Mouse (Mus musculus) urinary bladder, adult 18-20 months (tissue): ENCODE data around the gene Prkn.
A peak's percentile ranks its signal among the peaks of the same experiment; 100 is the strongest.

Source experiments
- DNase-seq, 2 experiments: peaks; one replicate each; pipeline ENCODE4 v3.0.0; 2022; ENCODE audit warnings: low spot score in 2 of 2, mixed read lengths in 2 of 2

The Prkn gene

DNA sequence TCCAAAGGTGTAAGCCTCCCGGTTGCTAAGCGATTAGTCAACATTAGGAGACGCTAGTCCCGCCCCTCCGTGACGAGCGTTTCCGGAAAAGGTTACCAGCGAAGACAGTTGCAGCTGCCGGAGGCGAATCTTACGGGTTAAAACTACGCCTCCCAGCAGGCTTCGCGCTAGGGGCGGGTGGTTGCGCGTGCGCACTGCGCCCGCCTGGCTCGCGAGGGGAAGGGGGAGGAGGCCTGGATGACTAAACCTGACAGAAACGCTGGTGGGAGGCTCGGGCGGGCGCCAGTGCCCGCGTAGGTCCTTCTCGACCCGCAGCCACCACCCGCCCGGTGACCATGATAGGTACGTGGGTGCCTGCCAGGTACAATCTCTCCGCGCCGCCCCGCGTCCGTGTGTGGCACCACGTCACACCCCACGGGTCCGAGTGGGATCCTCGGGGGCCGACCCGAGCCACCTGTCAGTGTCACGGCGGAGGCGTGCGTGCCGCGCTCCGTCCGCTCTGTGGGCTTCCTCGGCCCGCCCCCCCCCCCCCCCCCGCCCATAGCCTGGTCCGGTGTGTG, at the start of gene Prkn, which contains the start of gene Pacrg:
Gene Prkn (plus strand): TSS at position 237 of the 560 bp plus-strand sequence.
Gene Pacrg (minus strand): TSS at position 164 of the 560 bp plus-strand sequence.
- DNase-seq: peak; percentile 90 to 98

DNA sequence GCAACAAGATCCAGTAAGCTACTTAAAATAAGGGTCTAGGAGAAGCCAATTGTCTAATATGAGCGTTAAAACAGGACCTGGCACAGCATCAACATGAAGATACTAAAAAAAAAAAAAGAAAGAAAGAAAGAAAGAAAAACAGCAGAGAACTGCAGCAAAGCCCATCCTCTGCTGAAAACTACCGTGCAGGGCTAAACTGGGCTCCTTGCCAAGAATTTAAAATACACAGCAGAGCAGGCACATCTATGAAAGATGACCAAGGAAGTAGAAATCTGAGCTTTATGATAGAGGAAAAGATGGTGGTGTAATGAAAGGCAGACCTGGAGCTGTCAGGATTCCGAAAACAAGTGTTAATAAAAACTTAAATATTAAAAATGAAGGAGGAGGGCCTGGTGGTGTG, 48.5 kb upstream of the Prkn start:
- no peak for DNase-seq

DNA sequence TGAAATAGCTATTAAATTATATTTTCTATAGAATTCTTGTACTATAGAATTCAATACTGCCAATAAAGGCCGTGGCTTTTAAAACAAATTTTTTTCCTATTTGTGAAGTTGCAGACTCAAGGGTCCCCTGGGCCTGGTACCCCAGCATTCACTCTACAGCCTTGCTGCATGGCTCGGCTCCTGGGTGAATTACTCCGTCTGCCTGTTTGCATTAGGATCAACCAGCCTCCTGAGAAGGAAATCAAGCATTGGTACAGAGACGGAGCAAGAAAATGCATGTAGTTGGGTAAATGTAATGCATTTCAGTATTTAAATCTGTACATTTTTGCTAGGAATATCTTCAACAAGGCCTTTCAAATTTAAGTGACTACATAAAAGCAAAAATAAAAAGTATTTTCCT, 33.5 kb upstream of the Prkn start:
- DNase-seq: no peak

DNA sequence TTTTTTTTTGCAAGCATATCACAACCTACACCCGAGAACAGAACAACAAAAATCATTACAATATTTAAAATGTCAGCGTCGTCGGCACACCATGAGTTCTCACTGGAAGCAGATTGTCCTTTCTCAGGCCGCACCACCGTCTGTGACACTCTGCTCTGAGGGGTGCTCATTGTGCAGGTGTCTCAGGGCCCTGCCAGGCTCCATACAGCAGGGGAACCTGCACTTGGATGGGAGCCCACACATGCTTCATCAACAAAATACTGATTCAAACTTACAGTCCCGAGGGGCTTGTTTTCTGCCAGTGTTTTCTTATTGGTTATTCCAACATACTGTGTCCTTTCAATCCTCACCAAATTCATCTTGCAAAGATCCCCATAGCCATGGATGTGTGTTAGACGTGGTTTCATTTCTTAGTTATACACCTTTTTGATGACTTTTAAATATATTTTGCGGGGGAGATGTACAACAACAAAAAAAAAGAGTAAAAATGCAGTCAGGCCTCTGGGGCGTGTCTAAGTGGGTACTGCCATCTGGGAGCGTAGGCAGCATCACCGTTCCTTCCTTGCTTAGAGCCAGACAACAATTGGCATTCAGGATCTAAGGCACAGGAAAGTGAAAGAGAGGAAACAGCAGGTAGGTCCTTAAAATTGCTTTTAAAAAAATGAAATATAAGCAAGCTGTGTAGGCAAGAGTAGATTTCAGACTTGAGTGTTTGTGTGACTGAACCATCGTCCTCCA, 32.8 kb upstream of the Prkn start:
- no peak for DNase-seq

DNA sequence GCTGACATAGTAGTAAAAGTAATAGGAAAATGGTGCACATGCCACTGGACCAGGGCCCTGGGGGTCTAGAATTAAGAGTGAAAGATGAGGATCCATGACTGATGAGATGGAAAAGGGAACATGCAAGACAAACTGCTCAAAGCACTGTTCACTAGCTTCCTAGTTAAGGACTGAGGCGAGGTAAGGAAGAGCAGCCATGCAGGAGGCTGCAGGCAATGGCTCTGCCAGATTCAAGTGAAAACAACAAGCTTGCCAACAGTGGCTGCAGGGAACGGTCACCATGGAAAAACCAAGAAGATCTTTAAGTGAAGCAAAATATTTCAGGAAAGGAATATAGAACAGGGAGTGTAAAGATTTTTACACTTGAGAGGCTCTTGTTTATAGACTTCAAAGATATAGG, 31.6 kb upstream of the Prkn start:
- DNase-seq: no peak

DNA sequence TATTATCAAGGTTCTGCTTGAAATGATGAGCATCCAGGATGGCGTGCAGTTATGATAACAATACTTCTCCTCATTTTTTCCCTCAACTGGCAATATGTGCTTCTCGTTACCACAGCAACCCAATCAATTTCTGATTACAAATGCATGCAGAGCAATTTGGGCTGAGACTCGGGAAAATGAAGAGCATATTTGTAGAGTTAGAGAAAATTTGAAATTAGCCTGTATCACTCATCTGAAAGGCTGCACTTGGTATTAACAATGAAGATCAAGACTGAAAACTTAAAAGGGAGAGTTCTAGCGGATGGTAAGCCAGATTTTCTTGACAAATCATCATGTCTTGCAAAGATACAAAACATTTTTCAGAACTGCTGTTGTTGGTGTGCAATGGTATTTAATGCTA, 21.2 kb upstream of the Prkn start:
- no peak for DNase-seq

DNA sequence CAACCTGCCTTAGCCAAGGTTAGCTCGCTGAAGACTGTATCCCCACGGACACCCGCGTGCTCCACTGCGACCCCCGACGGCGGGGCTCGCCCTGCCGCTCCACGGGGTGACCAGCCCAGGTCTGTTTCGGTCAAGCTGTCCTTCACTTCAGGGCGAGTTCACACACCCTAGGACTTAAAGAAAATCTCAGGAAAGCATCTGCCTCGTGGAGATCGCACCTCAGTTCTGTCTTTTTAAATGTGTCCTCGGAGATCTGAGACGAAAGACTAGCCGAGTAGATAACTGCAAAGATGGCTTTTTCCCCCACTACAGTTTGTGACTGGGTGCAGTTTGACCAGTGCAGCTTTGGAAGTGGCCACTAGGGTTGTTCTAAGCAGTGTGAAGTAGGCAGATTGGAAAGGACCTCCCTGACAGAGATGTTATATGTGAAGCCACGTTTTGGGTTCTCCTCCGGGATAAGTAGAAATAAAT, 582 bp downstream of the Prkn start:
- peak; percentile 40 to 53 for DNase-seq

DNA sequence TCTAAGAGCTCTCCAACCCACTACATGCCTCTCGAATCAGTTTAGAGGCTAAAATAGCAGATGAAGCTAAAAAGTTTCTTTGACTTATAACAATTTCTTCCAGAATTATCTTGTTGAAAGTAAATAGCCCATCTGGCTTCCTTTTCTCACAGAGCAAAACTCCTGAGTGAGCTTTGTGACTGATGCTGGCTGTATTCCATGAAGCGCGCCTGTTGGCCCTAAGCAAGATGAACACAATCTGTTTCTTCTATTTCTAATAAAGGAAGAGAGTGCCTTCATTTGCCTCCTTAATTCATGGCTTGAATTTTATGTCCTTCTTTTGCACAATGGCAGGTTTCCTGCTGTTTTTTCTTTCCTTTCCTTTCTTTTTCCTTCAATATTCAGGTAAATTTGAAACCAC, 14.0 kb downstream of the Prkn start:
- no peak for DNase-seq

DNA sequence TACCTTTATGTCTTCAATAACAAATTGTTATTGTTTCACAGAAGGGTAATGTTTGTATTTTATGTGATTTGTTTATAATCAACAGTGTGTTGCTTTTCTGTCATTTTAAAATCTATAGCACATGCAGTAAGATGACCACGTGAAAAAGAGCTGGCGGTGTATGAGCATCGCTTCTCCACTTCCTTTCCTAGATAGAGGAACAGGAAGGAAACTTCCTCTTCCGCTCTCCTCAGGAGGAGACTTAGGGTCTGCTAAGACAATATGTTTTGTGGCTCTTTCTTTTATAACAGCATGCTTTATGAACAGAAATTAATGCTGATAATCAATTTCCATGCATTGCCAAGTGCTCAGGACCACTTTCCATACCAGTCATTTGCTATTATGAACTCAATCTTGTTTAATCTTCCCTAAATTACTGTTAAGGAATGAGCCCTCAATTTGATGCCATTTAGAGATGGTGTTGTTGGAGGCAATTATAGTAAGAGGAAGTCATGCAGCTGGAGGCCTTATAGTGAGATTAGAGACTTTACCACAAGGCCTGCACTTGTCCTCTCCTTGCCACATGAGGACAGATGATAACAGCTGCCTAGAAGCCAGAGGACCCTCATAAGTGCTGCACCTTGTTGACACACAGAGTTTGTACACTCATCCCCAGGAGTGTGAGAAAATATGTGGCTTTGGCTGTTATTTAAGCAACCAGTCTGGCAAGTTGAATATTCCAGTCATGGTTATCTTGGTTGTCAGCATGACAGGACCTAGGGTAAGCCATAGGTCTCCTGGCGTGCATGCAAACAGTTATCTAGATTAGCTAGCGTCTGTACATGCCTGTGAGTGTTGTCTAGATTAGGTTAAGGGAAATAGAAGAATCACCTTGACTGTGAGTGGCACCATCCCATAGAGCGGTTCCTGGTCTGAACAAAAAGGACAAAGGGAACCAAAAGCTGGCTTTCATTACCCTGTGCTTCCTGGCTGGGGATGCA, 34.3 kb downstream of the Prkn start:
- DNase-seq: no peak

DNA sequence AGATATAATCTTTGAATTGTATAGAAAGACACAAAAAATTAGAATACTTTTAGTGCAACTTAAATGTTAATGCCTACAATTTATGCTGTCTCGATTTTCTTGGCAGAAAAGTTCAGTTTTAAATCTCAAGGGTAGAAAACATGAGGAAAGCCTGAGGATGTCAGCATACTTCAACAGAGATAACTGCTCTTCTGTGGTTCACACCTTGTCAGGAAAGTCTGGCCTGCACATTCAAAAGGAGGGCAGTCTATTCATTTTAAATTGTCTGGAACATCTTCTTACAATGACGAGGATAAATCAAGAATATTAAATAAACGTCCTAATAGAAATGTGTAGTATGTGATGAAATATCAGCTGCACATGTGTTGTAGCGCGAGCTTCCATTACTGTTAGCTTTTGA, 38.8 kb downstream of the Prkn start:
- DNase-seq: no peak

DNA sequence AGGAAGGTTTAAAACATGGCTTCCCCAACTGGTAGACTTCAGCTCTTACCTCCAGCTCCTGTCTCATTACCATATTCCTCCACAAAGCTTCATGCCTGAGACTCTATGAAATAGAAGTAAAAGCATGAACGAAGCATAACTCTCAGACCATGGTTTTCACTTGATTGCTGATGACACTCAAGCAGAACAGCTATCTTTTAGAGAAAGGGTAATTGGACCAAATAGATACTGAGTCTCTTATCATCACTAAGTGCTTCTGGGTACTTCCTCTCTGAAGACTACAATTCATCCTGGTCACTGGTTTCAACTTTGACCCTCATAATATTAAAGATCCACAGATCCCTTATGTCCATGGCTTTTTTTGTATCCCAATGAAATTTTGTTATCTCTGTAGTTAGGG, 42.1 kb downstream of the Prkn start:
- no peak for DNase-seq

DNA sequence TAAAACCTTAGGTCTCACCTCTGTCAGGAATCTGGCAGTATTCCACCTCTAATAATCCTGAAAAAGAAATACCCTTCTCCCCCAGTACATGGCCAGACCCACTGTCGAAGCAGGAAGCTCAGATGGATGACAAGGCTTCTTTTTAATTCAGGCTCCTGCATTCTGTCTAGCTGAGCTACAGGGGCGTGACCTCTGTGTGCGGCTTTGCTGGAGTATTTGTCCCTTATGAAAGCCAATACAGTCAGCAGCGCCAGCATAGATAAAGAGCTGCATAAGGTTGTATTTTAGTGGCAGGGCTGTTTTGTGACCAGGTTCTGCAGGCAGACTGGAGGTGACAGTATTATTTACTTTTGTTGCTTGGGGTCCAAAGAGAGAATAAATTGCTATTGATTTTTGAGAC, 47.7 kb downstream of the Prkn start:
- no peak for DNase-seq

DNA sequence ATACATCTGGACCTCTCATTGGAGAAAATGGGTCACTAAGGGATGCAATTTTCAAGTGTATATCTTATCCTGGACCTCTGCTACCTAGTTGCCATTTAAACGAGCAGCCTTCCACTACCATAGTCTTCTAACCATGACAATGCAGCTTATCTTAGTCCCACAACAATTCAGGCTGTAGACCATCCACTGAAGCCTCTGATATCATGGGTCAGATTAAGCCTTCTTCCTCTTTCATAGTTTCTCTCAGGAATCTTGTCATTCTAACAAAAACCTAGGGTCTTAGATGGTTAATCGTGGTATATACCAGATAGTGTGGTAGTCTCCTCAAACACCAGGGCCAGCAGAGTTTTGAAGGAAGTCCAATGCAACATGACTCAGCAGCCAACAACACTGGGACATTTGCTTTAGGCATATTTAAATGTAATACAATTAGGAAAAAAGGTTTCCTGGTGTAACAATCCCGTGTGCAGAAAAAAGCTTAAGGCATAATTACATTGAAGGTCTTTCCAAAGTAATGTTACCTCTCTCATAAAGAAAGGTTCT, 61.6 kb downstream of the Prkn start:
- no peak for DNase-seq

DNA sequence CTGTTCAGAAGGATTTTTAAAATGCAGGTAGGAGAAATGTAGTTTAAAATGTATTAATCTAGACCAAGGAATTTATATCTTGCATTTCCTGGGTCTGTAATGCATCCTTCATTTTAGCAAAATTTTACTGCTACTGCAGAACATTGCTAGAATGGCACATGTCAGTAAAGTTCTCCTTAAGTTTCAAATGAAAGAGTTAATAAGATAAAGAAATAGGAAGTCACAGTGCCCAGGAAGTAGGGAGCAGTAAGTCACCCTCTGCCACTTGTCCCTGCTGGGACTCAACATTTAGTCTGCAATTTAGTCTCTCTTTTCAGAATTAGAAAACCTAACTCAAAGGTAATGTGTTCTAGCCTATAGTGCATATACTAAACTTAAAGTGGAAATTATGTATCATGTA, 96.5 kb downstream of the Prkn start:
- no peak for DNase-seq

DNA sequence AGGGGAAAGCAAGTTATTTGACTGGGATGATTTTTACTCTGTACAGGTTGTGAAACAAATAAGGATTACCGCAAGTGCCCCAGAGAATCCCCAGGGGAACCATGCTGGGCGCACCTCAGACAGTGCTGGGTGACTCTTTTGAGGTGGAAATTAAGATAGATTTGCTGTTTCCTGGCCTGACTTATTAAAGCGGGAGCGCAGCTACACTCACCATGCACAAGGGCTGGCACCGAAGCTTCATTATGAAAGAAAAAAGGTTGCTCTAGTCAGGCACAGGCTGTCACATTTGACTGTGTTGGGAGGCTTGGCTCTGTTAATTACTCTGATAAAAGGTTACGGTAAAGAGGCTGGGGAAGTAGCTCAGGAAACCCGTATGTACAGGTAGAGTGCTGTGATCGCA, 97.7 kb downstream of the Prkn start:
- no peak for DNase-seq

DNA sequence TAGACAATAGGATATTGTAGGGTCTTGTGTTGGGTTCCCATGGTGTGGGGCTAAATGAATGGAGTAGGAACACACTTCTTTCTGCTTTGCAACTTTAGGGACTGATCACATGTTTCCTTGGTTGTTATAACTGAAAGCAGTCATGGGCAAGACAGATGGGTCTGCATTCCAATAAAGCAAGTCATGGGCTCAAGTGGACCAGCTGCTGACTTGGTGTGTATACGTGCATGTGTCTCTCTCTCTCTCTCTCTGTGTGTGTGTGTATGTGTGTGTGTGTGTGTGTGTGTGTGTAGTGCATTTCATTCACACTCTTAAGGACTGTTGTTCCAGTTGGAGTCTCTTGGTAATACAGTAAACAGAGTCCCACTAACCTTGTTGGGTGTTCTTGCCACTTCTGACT, 98.6 kb downstream of the Prkn start:
- DNase-seq: no peak

DNA sequence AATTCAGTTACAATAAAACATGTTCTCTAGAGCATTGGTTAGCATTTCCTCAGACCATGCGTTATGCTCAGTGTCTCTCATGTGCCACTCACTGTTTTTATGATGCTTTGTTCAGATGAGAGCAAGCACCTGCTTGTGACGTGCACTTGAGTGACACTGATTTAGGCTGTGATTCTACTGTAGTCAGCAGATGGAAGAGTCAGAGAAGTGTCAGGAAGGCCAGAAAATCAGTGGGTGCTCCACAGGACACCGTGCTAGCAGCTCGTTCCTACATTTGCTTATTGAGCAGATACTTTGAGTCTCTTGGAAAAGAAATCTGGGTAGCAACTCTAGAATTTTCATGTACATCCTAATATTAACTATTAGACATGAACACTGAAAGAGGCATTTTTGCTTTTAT, 106.4 kb downstream of the Prkn start:
- DNase-seq: no peak

DNA sequence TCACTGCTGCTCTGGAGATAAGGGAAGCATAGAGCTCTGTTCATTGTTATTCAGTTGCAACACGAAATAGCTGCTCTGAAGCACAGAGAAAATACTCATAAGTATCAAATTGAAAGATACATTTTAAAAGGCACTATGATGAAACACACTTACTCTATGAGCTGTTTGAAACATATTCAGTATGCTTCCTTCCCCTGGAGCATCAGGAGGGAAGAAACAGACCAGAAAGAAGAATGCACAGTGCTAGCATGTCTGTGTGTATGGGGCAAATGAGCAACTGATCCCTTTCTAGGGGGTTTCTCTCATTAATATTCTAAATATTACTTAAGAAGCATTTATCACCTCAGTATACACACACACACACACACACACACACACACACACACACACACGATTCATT, 107.4 kb downstream of the Prkn start:
- no peak for DNase-seq

DNA sequence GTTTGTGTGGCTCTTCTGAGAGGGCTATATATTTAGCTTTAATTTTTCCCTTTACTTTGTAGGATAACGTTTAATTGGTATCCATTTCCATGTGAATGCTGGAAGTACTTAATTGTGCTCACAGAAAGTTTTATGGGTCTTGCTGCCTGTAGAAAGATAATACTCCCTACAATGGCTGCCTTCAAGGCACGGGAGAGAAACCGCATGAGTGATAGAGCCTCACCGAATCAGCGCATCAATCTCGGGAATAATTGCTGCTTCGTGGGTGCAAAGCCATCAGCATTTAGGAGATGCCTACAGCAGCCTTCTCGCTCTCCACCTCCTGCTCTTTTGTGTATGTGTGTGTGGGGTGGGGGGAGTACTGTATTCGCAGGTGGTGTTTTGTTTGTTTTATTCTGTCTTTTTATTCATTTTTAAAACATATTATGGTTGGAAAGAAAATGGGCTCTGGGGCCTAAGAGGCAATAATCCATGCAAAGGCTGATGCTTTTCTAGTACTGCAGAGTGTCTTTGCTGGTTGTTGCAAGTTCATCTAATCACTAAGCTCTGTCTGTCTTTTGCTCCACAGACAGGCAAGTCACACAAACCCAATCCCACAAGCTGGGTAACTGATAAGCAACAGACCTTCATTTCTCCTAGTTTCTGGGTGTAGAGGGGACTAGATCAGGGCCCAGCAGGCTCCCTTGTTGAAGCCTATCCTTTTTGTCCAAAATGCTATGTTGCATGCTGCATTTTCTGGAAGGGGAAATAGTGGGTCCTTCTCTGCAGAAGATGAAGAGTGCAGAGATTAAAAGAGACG, 119.1 kb downstream of the Prkn start:
- DNase-seq: no peak

DNA sequence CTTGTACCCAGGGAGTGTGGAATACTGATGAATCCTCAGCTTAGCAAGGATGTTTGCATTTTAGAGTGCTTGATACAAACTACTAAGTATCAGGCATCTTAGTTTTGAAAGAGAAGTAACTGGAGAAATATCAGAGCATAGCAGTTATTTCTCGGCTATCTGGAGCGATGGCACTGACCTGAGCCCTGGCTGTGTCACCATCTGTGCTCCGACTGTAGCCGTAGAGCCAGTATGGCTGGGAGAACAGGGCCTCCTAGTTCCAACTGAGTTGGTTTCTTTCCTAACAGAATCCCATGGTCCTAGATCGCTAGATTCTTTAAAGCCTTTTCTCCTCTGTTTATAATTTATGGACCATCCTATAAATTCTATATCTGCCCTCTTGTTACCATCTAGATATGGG, 122.0 kb downstream of the Prkn start:
- no peak for DNase-seq

DNA sequence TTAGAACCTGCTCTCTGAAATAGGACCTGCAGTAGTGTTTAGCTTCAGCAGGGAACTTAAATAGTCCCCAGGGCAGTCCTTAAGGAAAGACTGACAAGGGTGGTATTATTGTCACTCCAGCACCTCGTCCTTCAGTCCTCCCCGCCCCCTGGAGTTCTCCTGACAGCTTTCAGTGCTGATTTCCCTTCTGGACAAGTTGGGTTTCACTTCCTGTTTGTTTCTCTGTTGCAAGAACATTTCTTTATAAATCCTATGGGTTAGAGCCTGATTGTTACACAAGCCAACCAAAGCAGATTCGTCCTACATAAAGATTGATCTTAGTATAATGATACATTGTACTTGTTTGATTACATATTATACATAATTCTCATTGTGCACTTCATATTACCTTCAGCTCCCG, 142.0 kb downstream of the Prkn start:
- no peak for DNase-seq
